Mouse (Mus musculus) gastrocnemius, postnatal 4 days (tissue): Measurements from ENCODE around the gene Tmem30b. TPM values are rescaled to one million over a fixed set of nuclear protein-coding genes. Genes with fewer than 3 reads are reported as not detected.
"Not testable (repeated sequence)": the region's sequence is repeated elsewhere in the genome, so short reads cannot be mapped to it uniquely, and the experiment has no call there.

Experiments used
- DNase-seq, 2 experiments: peaks; one replicate each; pipeline ENCODE4 v3.0.0; 2021 to 2022; ENCODE audit warnings: low spot score in 2 of 2, mixed read lengths in 2 of 2
- long read RNA-seq, 2 experiments: library from polyadenylated mRNA; stranded (forward); transcript quantifications; one replicate each; pipeline ENCODE4 v2.0.0; 2021
- total RNA-seq, 2 experiments: library from RNA; stranded (reverse); gene quantifications; 2 replicates each; pipeline ENCODE4 v1.2.3; 2021

Tmem30b gene
- 1 to 10 TPM; 2.0 to 2.2 TPM for total RNA-seq
- long read RNA-seq, experiment 1, transcript Tmem30b-201 (1 exons, 2,991 nt): major isoform, 17 of 17 reads
- long read RNA-seq, experiment 1, partial matches to known transcripts: 0 of 17 reads
- long read RNA-seq, experiment 1, other reads (novel, unspliced or antisense): 0 of 17 reads
- long read RNA-seq, experiment 2, transcript Tmem30b-201 (1 exons, 2,991 nt): major isoform, 12 of 12 reads
- long read RNA-seq, experiment 2, partial matches to known transcripts: 0 of 12 reads
- long read RNA-seq, experiment 2, other reads (novel, unspliced or antisense): 0 of 12 reads

- no peak for DNase-seq
These were observed at the start of gene Tmem30b for GRCm38 (mm10) chr12:73546086-73546711. Gene Tmem30b (minus strand): TSS chr12:73546392.

DNA sequence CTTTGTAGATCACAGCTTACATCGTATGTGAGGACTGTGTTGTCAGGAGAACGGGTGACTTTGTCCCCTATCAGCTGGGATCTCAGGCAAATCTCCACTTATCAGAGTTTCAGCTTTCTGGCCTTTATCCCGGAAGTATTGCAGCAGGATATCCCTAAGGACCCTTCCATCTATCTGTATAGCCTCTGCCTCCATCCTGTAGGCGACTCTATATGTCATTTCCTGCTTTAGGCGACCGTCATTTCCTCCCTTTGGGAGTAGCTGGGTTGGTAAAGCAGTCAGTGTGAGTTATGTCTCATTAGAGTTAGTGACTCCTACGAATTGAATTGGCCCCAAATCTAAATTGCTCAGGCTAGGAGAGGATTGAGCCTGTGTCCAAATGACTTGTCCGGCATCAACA lies 49.0 kb upstream of the Tmem30b start:
- DNase-seq: no peak

- DNase-seq: no peak
These were observed 48.1 kb upstream of the Tmem30b start for GRCm38 (mm10) chr12:73594177-73594745.

GRCm38 (mm10) chr12:73593021-73593798 lies 47.0 kb upstream of the Tmem30b start:
- no peak for DNase-seq

- DNase-seq: no peak
These were observed 45.4 kb upstream of the Tmem30b start for GRCm38 (mm10) chr12:73591625-73592024.

- DNase-seq: no peak
These were observed 44.6 kb upstream of the Tmem30b start for GRCm38 (mm10) chr12:73590627-73591276.

DNA sequence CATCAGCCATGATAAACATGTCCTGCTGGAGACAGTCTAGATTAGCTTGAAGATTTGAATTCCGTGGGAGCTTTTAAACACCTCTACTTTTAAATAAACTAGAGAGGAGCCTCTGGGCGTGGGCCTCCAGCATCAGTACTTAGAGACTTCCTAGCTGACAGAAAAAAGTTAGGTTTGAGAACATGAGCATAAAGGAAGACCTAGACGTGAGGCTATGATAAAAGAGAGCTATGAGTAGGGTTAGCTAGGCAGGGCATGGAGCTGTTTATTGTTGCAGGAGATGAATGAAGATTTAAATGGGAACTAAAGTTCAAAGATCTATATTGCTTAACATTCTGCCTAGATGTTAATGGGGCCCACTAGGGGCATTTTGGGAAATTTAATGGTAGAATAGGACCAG lies 41.1 kb upstream of the Tmem30b start:
- no peak for DNase-seq

- DNase-seq: no peak
These were observed 39.7 kb upstream of the Tmem30b start for GRCm38 (mm10) chr12:73585850-73586249.

DNA sequence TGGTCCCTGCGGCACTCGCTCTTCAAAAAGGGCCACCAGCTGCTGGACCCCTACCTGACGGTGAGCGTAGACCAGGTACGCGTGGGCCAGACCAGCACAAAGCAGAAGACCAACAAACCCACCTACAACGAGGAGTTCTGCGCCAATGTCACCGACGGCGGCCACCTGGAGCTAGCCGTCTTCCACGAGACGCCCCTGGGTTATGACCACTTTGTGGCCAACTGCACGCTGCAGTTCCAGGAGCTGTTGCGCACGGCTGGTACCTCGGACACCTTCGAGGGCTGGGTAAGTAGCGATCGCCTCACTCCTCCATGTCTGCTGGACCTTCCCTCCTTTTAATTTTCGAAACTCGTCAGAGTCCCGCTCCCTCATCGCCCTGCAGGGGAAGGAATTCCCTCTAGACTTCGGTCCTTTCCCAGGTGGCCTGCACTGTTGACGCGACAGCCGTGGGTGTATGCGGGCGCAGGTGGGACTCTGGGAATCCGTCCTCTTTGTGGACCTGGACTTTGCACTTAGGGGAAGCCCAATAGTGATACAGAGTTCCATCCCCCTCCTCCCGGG lies 39.1 kb upstream of the Tmem30b start:
- no peak for DNase-seq

DNA sequence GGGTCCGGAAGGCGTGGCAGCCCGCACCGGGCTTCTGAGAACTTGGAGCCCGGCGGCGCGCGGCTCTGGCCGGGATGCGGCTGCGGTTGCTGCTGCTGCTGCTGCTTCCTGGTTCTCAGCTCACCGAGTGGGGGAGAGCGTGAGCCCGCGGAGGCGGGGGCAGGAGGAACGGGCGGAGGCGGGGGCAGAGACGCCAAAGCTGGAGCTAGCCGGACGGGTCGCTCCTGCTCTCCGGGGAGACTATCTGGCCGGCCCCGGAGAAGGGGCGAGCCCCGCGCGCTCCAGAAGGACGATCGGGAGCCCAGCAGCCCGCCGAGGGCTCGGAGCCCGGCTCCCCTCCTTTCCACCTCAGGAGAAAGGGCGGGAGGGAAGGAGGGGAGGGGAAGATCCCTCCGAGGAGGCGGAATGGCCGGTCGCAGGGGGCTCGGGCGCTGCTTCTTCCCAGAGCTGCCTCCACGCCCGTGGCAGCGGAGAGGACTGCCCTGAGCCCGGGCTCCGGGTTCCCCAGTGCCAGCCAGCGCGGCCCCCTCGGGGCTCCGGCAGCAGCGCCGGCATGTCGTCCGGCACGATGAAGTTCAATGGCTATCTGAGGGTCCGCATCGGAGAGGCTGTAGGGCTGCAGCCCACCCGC lies 38.5 kb upstream of the Tmem30b start, which contains the start of gene Prkch:
Gene Prkch (plus strand): TSS at position 187 of the 631 bp plus-strand sequence.
- peak; percentile 62 to 78 for DNase-seq

DNA sequence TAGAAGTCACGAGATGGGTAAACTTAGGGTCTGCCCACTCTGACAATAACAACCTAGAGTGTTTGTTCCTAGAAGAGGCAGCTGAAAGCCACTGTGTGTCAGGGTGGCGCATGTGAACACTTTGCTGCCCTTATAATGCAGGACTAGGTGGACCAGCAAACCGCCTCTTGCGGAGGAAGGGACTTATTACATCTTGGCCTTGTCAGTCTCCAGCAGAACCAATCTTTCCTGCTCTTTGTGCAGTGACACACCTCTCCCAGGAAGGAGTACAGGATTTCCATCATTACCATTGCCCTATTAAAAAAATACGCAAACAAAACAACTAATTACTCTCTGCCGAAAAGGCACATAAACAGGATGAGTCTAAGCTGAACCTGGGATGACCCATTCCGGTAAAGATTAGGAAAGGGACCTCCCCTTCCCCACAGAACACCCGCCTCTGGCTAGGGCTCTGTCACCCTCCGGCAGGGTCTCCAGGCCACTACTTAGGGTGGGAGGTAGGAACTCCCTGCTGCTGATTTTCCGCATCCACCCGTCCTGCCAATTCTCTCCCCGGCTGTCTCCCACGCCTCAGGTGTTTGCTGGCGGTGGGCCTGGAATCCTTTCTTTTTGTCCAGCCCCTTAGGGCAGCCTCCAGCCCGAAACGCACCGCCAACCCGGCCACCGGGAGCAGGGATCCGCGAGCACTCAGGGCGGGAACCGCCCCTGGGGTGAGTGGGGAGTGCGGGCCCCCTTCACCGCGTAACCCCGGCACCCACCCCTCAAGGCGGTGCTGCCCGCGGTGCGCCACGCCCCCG lies 37.8 kb upstream of the Tmem30b start:
- DNase-seq: peak in 1 of 2 experiments; percentile 20

DNA sequence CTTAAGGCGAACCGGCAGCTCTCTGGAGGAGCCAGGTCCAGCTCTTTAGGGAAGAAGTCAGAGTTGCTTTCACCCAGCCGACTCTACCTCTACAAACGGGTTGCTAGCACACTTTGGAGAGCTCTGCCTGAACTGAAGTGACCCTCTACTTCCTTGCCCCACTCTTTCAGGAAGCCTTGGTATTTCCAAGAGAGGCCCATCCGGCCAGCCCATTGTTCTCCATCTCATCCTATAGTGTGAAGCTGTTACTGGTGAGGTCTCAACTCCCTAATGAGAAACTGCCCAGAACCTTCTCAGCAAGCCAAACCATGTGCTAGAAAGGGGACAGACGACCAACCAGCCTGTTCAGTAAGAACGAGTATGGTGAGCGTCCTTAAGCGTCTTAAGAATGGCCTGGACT lies 37.1 kb upstream of the Tmem30b start:
- no peak for DNase-seq

- DNase-seq: no peak
These were observed 34.6 kb upstream of the Tmem30b start for GRCm38 (mm10) chr12:73580811-73581210.

GRCm38 (mm10) chr12:73578141-73578540 lies 31.9 kb upstream of the Tmem30b start:
- no peak for DNase-seq

GRCm38 (mm10) chr12:73574632-73575031 lies 28.4 kb upstream of the Tmem30b start:
- DNase-seq: no peak

- no peak for DNase-seq
These were observed 19.4 kb upstream of the Tmem30b start for GRCm38 (mm10) chr12:73565620-73565969.

DNA sequence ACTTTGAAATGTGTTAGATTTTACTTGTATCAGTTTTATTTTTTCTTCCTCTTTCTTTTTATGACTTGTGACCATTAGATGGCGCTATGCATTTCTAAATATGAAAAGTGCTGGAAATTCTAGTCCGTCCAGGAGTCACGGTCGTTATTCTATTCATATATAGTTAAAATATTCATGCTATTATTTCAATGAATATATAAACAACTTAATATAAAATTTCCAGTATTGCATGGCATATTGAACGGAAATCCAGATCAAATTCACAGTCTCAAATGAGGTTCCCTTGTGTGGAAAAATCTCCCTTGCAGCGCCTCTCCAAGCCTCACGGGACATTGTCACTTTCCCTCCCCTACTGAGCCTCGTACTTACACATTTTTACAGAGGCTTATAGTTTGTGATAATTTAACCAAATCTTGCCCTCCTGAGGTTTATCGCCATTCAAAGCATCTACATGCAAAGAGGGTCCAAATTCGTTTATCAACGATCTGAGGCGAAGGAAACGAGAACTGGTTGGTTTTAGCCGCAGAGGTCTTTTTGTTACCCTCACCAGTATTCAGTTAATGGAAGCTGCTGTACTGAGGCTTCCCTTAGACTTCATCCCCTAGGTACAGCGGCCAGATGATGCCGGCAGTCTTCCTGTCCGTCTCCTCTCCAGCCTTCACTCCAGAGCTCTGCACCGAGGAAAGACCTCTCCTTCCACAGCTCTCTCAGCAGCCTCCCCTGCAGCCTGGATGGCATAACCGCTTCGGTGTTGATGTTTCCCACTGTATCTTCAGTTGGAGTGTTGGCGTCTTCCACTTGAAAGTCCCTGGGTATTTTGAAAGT lies 18.8 kb upstream of the Tmem30b start:
- DNase-seq: no peak

DNA sequence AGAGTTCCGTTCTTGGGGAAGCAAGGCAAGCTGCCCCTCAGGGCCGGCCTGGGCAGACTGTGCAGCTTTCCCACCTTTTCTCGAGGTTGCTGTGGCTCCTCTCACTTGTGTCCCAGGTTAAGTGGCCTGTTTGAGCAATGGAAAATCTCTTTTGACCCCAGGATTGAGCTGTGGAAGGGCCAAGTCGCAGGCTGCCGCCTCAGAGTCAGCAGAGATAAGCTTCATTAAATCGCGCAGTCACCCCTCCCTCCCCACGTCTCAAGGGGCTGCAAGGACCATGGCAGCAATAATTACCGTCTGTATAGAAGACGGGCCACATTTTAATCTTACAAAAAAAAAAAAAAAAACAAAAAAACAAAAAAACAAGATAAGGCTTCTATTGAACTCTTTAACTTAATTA lies 18.0 kb upstream of the Tmem30b start:
- DNase-seq: no peak

- DNase-seq: not testable (repeated sequence)
These were observed 16.9 kb upstream of the Tmem30b start for GRCm38 (mm10) chr12:73563122-73563521.
